Mouse (Mus musculus): ENCODE measurements around the gene Hmgcr. TPM values are rescaled to one million over a fixed set of nuclear protein-coding genes. Genes with fewer than 3 reads are reported as not detected.
"Not testable (repeated sequence)": the region's sequence is repeated elsewhere in the genome, so short reads cannot be mapped to it uniquely, and the experiment has no call there.

Hmgcr gene
- total RNA-seq, 2 experiments from 2014 or later: 399 to 412 TPM

DNA sequence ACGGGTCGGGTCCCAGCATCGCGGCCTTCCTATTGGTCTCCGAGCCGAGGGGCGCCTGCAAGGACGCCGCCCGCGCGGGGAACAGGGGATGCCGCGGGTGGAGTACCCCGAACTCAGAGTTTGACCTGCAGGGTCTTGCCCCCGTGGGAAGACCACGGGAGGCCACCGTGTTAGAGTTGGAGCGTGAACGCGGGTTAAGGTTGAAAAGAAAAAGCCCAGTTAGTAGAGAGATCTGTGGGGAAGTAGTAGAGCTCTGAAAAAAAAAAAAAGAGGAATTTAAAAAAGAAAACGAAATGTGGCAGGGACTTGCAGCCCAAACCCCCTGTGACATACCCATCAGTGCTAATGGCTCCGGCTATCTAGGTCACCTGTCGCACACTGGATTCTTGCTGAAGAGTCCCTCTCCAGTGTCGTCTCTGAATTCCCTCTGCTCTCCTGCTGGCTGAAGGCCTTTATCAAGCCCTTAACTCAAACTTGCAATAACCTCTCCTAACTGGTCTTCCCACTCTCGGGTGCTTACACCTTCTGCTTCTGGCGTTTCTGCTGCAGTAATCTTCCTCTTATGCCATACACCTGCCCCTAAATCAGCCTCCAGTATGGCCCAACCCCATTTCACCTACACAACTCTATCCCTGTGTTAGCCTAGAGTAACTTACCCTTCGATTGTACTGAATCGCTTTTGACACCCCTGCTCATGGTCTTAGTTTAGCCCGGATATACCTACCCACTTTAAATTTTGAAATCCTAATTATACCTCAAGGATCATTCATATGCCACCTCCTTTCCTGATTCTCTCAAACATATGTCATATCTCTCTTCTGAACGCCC is 556 bp upstream of the Hmgcr start:
- no peak for DNase-seq
- intact Hi-C loops (cut with DNase I): no loop called here

DNA sequence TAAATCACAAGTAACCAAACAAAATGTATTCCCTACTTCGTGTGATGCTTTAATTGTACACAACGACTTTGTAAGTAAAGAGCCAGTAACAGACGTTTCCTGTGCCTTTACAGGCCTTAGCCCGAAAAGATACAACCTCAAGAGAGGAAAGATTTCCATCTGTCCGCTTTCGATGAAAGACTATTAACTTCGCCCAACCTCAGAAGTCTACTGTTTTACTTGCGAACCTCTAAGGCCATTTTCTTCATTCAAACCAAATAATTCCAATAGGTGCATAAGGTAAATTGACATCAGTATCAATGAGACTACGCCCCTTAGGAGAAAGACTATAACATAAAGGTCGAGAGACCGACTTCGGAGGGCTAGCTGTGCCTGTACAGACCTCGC is 724 bp downstream of the Hmgcr start:
- no peak for DNase-seq
- intact Hi-C loops (cut with DNase I): no loop called here

DNA sequence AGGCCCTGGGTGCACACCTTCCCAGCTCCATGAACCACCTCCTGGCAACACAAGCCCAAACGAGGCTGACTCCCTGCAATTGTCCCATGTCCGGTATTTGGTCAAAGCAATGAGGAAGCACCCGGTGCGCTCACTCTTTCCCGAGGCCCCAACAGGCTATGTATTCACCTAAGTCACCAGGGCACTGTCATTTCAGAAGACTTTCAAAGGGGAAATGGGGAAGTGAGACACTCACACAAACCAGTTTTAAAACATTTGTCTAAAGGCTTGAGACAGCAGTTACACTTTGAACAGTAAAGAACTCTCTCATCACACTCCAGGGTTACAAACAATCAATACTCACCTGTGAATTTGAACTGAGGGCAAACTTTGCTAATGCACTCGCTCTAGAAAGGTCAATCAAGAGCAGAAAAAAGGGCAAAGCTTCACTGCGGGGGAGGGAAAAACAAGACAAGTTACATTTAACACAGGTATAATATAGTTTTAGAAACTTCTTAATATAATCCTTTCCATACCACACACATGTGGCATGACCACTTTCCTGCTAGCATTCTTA is 6.2 kb downstream of the Hmgcr start:
- DNase-seq: no peak
- intact Hi-C loops (cut with DNase I): no loop called here

DNA sequence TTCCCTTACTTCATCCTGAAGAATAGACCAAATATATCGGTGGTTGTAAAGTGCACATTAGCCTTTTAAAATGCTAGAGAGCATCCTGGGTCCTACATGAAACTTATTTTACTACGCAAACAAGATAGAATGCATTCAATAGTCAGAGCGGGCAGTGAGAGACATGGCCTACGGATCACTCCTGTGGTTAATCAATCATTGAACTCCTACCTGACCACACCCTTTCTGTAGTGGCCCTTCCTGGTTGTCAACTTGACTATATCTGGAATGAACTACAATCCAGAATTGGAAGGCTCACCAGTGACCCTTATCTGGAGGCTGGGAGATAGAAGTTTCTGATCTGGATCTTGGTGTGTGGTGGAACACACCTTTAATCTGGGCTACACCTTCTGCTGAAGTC is 7.6 kb downstream of the Hmgcr start:
- intact Hi-C loops (cut with DNase I); DNase-seq: not testable (repeated sequence)

DNA sequence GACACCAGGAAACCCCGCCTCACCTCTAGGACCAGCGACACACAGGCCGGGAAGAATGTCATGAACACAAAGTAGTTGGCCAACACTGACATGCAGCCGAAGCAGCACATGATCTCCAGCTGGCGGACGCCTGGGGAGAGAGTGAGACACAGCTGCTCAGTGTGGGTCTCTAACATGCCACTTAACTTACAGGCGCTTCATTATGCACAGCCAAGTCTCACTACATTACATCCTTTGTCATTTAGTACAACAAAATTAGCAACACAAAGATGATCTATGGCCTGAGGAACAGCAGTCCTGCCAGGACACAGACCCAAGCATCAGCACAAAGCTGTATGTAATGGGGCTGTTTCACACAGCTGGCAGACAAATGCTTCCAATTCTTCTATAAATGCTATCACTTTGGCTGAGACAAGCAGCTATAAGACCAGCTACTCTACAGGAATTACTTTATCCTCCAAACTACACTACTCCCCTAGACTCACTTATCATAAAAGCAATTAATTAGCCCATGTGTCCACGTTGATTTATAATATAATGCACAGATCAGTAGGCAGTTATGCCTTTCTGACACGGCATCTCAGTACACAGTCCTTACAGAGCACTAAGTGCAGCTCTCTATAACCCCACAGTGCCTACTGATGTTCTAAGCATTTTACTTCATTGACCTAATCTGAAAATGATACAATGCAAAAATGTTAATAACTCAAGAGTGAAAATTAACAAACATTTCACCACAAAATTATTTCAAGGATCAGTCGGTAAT is 10.5 kb downstream of the Hmgcr start:
- peak; percentile 13 for DNase-seq
- intact Hi-C loops (cut with DNase I): no loop called here

DNA sequence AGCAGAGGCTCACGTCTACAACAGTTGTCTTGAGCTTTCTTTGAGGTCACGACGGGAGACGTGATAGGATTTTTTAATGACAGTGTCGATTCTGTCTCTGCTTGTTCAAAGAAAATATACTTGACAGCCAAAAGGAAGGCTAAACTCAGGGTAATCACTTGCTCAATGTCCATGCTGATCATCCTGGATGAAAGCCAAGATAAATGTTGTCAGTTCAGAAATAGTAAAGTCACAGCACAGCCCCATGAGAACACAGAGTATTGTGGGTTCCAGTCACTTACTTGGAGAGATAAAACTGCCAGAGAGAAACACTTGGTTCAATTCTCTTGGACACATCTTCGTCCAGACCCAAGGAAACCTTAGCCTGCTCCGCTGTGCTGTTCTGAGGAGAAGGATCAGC is 11.8 kb downstream of the Hmgcr start:
- intact Hi-C loops (cut with DNase I): loop anchor here (10.0 kb wide), 1 partner anchor 466 kb away; no protein-coding TSS in a partner anchor
- no peak for DNase-seq

DNA sequence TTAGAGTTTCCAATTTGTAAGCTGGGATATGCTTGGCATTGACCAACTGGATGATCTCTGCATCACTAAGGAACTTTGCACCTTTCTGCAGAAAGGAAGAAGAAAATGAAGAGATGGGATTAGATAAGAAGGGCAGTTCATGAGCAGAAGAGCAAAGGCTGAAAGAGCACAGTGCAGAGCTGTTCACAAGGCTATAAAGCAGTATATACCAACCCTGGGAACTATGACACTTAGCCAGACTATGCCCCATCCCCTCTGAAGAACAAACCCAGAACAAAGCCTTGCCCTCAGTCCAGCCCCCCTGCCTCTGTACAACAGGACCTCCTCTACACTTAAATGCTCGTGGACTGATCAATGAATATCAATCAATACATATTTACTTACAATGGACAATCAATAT is 14.1 kb downstream of the Hmgcr start:
- intact Hi-C loops (cut with DNase I): loop anchor here (10.0 kb wide), 1 partner anchor 468 kb away; no protein-coding TSS in a partner anchor
- DNase-seq: no peak

DNA sequence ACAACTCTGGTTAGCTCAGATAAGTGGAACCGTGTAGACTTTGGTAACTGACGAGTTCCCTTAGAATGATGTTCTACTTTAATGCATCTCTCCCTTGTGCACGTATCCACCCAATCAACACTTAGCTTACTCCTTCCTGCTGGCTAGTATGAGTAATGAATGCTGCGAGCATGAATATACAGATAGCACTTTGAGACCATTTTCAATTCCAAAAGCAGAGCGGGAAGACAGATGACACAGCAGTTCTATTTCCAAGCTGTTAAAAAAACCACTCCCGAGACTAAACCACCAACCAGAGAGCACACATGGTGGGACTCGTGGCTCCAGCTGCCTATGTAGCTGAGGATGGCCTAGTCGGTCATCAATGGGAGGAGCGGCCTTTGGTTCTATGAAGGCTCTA is 17.7 kb downstream of the Hmgcr start:
- intact Hi-C loops (cut with DNase I): loop anchor here (10.0 kb wide), 1 partner anchor 472 kb away; no protein-coding TSS in a partner anchor
- no peak for DNase-seq

DNA sequence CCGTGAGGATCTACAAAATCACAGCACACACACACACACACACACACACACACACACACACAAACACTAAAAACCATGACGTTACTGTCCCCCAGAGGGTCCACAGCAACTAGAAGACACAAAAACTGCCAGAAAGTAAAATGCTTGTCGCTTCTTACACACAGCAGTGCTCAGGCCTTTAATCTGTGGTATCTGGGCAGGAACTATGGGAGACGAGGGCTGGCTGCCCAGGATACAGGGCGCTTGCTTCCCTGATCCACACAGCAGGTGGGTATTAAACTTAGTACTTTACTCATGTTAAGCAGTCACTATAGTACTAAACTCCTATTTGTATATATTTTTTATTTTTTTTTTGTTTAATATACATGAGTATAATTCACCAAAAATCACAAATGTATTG is 24.9 kb downstream of the Hmgcr start:
- DNase-seq: no peak
- intact Hi-C loops (cut with DNase I): loop anchor here (5.0 kb wide), 1 partner anchor 244 kb away; no protein-coding TSS in a partner anchor

DNA sequence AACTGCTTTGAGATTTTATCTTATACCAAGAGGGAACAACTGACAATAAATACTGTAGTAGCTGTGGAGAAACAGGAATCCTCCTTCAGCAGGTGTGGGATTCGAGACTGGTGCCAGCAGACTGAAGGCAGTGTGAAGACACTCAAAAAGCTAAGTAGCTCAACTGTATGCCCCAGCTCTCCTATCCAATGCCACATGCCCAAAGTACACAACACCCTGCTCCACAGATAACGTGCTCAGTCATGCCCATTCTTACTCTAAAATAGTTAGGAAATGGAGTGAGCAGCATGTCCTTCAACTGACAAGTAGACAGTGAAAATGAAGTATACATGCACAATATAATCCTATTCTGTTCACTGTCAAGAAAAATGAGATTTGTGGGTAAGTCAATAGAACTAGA is 26.6 kb downstream of the Hmgcr start:
- intact Hi-C loops (cut with DNase I): no loop called here
- DNase-seq: no peak

DNA sequence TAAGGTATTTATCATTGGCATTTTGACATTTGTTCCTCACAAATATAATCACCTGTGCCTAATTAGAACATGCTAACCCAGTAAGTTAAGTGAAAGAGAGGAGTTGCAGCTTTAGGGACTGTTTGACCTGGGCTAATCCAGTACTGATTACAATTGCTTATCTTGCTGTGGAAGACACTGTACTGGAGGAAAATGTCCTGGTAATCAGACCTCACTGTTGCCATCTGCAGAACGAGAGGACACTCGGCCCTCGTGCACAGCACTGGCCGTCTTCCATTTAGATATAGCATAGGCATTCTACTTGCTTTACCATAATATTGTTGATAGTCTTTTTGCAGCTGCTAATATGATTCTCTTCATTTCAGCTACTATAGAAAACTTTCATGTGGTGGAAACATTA is 40.3 kb downstream of the Hmgcr start:
- no peak for DNase-seq
- intact Hi-C loops (cut with DNase I): no loop called here

DNA sequence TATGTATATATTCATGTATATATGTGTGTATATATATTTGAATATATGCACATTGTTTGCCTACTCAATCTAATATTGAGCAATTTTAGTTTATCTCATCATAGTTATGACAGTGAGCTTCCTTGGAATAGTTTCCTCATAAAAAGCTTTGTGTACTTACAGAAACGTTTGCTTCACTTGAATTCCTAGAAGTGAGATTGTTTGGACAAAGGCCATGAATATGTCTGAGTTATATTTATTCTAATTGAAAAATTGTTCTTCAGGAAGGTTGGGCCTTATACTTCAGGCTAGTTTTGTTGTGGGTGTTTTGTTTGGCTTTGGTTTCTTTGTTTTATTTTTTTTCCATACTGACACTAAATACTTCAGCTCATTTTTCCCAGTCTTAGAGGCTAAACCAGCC is 49.8 kb downstream of the Hmgcr start:
- intact Hi-C loops (cut with DNase I): no loop called here
- no peak for DNase-seq

DNA sequence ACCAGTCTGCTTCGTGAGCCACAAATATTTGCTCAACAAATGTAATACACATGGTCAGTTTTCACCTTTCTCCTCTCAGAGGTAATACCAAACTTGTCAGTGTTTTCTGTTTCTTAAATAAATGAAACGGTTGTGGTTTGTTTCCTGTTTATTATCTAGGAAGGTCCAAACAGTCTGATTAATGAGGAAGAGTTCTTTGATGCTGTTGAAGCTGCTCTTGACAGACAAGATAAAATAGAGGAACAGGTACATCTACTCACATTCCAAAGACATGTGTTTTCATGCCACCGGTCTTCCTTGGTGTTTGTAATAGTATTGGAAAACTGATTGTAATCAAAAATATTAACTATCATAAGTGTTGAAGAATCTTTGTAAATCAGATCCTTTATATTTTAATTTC is 56.1 kb downstream of the Hmgcr start:
- intact Hi-C loops (cut with DNase I): no loop called here
- no peak for DNase-seq

DNA sequence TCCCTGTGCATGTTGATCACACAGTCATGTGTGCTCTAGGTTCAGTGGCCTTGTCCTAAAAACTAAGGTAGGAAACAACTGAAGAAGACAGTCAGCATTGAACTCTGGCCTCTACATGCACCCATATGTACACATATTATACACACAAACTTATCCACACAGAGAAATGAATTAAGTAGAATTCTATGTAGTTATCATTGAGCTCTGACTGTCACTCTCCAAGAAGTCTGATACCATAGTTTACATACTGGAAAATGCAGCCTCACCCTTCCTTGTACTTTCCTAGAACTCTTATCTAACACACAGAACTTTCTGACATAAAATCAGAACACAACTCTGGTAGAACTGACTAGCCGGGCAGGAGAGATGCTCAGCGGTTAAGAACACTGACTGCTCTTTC is 66.5 kb downstream of the Hmgcr start:
- intact Hi-C loops (cut with DNase I): no loop called here
- DNase-seq: no peak

DNA sequence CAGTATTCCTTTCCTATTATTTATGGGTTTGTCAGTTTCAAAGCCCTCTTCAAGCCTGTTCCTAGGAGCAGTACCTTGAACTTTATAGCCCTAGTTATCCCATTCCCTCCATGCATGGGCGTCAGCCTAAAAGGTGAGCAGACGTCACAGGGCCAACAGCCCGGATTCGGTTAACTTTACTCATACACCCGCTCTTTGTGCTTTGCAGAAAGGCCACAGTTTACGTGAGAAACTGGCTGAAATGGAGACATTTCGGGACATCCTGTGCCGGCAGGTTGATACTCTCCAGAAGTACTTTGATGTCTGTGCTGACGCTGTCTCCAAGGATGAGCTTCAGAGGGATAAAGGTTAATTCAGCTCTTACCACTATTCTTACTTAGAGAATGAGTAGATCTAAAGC is 71.6 kb downstream of the Hmgcr start:
- no peak for DNase-seq
- intact Hi-C loops (cut with DNase I): no loop called here

Other genes starting within 250 kb of the Hmgcr start
- not detected for gene Ankdd1b, start 199.7 kb downstream of the Hmgcr start, total RNA-seq (2021)
- not detected for gene Gm17622, start 180.2 kb downstream of the Hmgcr start, total RNA-seq (2021)
- 1 to 10 TPM; 6.8 to 8.4 TPM for gene Polk, start 128.4 kb downstream of the Hmgcr start, total RNA-seq (2021)
- gene Col4a3bp, start 128.3 kb downstream of the Hmgcr start, total RNA-seq (2021): 10 to 100 TPM; 50.8 to 51.5 TPM
- gene Ankrd31, start 77.3 kb upstream of the Hmgcr start, total RNA-seq (2021): under 1 TPM; 0.24 to 0.46 TPM